Mouse (Mus musculus) inflammation-experienced regulatory T-cells, adult 6 months (primary cell): ENCODE results near the gene Lysmd4. TPM values are rescaled to one million over a fixed set of nuclear protein-coding genes. Genes with fewer than 3 reads are reported as not detected.

Experiments
- ATAC-seq: one replicate; pipeline ENCODE4 v1.8.0; 2017
- polyA plus RNA-seq, 3 experiments: library from polyadenylated mRNA; unstranded; fragments of 100-300 nt; shearing (Covaris generic); gene quantifications; one replicate each; pipeline ENCODE4 v1.2.1; 2017

The Lysmd4 gene
- polyA plus RNA-seq, 3 experiments from 2014 or later: 3.8 to 7.0 (median 6.9) TPM

DNA sequence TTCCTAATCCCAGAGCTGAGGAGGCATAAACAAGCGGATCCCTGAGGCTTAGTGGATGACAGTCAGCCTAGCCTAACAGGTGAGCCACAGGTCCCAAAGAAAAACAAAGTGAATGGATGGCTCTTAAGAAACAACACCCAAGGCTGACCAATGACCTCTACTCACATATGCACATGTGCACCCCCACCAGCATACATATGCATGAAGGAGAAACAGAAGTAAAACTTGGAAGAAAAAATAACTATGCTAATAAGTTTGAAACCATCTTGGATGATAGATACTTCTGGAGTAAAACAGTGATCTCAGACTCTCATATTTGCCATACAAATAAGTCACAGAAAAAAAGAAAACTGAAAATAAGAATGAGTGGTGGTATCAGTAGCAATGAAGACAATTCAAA lies 122.1 kb downstream of the Lysmd4 start:
- ATAC-seq: no peak

- no peak for ATAC-seq
These were observed 130.6 kb downstream of the Lysmd4 start for GRCm38 (mm10) chr7:67352989-67353388.

- ATAC-seq: peak; percentile 86
These were observed 131.3 kb downstream of the Lysmd4 start for GRCm38 (mm10) chr7:67353667-67354066.

- ATAC-seq: no peak
These were observed 133.5 kb downstream of the Lysmd4 start for GRCm38 (mm10) chr7:67355870-67356269.

Other genes starting within 250 kb of the Lysmd4 start
- 10 to 100 TPM; 11.4 to 12.0 (median 11.9) TPM for gene Mef2a, start 150.3 kb downstream of the Lysmd4 start, polyA plus RNA-seq